Mouse (Mus musculus) heart, postnatal 0 days (tissue): ENCODE data around the gene Nsf.

Experiments used
- CTCF ChIP-seq: IDR thresholded peaks from 2 replicates; pipeline ENCODE4 v1.5.1; 2016; ENCODE audit warnings: antibody characterized with exemption, control low read depth, low read depth
- EP300 ChIP-seq: IDR thresholded peaks from 2 replicates; pipeline ENCODE4 v1.6.1; 2016; ENCODE audit warnings: antibody characterized with exemption, low read depth

- TF ChIP-seq CTCF (no peak), EP300 (no peak)
Measured at GRCm38 (mm10) chr11:103905506-103905905, 48.4 kb downstream of the Nsf start.
